20 mouse cellular contexts compared by ENCODE assay signal in the genomic region with DNA sequence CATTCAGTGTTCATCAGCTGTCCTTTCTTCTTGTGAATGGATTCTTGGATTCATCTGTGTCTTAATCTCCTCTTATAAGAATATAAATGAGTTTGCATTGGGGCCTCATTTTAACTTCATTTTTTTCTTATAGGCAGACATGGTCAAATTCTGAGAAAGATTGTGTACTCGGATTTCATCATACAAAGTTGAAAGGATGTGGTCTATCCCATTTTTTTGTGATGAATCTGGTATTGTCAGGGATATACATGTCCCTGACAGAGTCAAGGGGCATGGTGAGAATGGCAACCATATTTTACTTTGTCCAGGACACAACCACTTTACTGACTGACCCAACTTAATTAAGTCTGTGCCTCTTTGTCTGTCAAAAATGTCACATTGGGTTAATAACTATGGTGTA.
"Had no signal": no experiment of that assay in that cellular context is flagged by ENCODE, and none has a peak within 500 bp of the region (broad histone marks: within the 10 kb centered on the region; RNA-seq: fewer than 3 reads in every experiment).

No protein-coding gene starts in this region.

- H3K36me3 ChIP-seq: heart, embryonic 10.5 days; heart, embryonic 12.5 days; hindbrain, embryonic 13.5 days; hindbrain, embryonic 15.5 days; kidney, embryonic 15.5 days; limb, embryonic 10.5 days; limb, embryonic 12.5 days; liver, embryonic 13.5 days; liver, embryonic 15.5 days had no signal

- H3K4me2 ChIP-seq: heart, embryonic 12.5 days; hindbrain, embryonic 13.5 days; hindbrain, embryonic 15.5 days; kidney, embryonic 15.5 days; limb, embryonic 12.5 days; liver, embryonic 11.5 days; liver, embryonic 13.5 days; liver, embryonic 15.5 days had no signal

- H3K27ac ChIP-seq: heart, embryonic 10.5 days; hindbrain, embryonic 13.5 days; hindbrain, embryonic 15.5 days; hindbrain, postnatal 0 days; kidney, embryonic 15.5 days; kidney, postnatal 0 days; limb, embryonic 10.5 days; limb, embryonic 12.5 days; liver, embryonic 13.5 days; liver, embryonic 15.5 days had no signal

- H3K9me3 ChIP-seq: heart, embryonic 10.5 days; heart, embryonic 12.5 days; hindbrain, embryonic 13.5 days; hindbrain, embryonic 15.5 days; kidney, embryonic 15.5 days; limb, embryonic 10.5 days; limb, embryonic 12.5 days; liver, embryonic 13.5 days; liver, embryonic 15.5 days had no signal

- H3K27me3 ChIP-seq: heart, embryonic 12.5 days; hindbrain, embryonic 13.5 days; hindbrain, embryonic 15.5 days; kidney, embryonic 15.5 days; limb, embryonic 12.5 days; liver, embryonic 13.5 days; liver, embryonic 15.5 days had no signal

- H3K4me1 ChIP-seq: heart, embryonic 10.5 days; heart, embryonic 12.5 days; hindbrain, embryonic 13.5 days; hindbrain, embryonic 15.5 days; kidney, embryonic 15.5 days; limb, embryonic 10.5 days; limb, embryonic 12.5 days; liver, embryonic 13.5 days; liver, embryonic 15.5 days had no signal

- DNase-seq: gastrocnemius, postnatal 25 days; heart, postnatal 4 days; kidney, adult 11 months; kidney, adult 2 months; kidney, adult 9 months; kidney, postnatal 14 days; kidney, postnatal 36 days; liver; liver, embryonic 13.5 days had no signal

- H3K4me3 ChIP-seq: heart, embryonic 10.5 days; heart, embryonic 12.5 days; hindbrain, embryonic 13.5 days; hindbrain, embryonic 15.5 days; kidney, embryonic 15.5 days; limb, embryonic 10.5 days; limb, embryonic 12.5 days; liver, embryonic 13.5 days; liver, embryonic 15.5 days had no signal
